Mouse (Mus musculus): ENCODE measurements at regions not wholly inside any gene's neighbourhood (a gene's known extent, or its start where the extent isn't known, plus 50 kb on each side); places are given as distances from the start of the nearest gene placed in this dataset.
A peak's percentile ranks its signal among the peaks of the same experiment; 100 is the strongest.

DNA sequence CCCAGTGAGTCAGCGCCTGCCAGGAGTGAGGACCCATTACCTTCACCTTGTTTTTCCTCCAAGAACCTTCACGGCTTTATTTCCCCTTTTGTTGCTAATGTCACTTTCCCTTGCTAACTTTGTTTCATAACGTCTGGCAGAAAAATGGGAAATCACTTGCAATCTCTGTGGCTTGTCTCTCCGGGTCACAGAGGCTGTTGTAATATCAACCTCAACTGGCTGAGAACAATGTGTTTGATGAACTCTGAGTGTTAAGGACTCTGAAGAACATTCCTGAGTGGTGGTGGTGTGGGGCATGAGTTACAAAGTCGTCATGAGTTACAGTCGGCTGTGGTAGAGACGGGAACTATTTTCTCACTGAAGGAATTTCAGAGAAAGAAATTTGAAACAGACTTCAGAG is 53.2 kb upstream of the Rgs5 start:
- no peak for DNase-seq

- DNase-seq = no peak
Measured at GRCm38 (mm10) chr1:169594470-169594869, 60.8 kb upstream of the Rgs5 start.

DNA sequence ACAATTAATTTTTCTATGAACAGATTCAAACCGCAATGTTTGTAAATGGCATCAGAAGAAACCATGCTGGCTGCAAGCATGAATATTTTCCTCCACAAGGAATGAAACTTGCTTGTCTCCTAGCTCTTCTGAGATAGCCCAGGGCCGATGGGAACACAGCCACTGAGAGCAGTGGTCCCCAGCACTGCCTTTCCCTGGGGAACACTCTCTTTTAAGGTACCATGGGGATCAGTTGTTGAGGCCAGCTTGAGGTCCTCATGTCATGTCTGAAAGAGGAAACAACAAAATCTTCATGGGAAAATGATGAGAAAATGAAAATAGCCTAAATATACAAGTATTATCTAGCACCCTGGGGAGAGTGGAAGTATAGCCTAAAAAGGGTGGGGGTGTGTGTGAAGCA is 55.1 kb upstream of the Nuf2 start:
- DNase-seq = peak; percentile 96

DNA sequence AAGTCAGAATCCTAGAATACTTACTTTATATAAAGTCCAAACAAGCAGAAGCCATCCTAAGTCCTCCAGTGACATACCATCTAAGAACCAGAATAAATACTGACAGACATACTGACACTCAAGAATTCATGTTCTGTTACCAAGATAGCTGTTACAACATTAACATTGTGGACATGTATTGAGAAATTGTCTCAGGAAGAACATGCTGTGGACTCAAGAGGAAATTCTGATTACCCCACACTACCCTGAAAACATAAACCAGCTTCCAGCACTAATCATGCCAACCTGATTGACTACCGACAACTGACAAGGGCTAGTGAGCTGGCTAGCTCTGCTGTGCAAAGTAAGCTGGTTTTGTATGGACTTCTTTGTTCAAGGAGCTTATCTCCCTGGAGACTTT is 51.1 kb upstream of the Nuf2 start:
- DNase-seq = no peak

All from heart, adult 11 months (tissue).